Mouse (Mus musculus): ENCODE data around the gene Miga2.

The Miga2 gene

DNA sequence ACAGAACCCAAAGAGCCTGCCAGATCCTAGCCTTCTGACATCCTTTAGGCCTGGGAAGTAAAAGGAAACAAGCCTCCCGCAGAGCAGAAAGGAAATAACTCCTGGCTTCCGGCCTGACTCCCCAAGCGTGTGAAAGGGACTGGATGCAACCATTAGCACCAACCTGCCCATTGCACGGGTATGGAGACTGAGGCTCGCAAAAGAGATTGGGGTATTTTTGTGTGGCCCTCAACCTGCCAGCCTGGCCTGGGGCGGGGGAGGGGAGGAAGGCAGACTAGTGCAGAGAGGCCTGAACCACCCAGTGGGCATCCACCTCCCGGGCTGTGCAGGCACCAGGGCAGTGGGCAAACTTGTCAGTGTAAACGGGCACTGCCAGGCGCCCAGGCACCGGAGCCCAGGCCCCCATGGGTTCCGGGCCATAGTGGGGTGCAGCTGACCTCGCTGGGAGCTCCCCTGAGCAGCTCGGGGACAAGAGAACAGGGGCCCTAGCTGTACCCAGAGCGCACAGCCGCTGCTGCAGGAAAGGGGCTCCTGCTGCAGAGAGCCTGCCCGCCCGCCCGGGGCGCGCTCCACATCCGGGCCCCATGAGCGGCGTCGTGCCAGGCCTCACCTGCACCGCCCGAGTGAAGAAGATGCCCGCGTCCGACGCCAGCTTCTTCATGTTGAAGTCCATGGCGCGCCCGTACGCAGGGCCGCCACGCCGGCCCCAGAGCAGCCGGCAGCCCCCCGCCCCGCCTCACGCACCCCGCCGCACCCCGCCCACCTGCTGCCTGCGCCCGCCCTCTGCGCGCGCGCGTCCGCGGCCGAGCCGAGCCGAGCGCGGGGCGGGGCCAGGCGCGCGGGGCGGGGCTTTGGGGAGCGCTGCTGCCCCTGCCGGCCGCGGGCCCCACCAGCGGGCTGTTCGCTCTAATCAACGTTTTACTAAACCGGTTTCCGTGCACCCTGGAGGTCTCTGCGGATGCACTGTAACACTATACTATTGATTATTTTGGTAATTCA lies 5.2 kb upstream of the Miga2 start, which contains the start of gene Sh3glb2:
Gene Sh3glb2, minus strand, starts transcription at position 805 of the 999 bp plus-strand sequence.
- DNase-seq: peak; percentile 89 to 93

DNA sequence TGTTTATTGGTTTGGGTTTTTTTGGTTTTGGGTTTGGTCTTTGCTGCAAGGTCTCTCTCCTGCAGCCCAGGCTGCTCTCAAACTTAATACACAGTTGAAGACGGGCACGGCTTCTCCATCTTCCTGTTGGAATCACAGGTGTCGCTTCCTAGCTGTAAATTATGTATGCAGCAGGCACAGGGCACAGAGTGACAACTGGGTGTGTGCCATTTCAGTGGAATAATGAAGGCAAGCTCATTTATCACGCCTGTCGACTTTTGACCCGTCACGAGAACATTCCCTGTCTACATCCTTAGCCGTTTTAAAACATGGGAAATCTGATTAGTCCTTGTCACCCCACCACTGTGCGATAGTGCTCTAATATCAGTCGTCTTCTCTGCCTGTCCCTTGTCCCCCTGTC lies 3.4 kb upstream of the Miga2 start:
- no peak for DNase-seq

DNA sequence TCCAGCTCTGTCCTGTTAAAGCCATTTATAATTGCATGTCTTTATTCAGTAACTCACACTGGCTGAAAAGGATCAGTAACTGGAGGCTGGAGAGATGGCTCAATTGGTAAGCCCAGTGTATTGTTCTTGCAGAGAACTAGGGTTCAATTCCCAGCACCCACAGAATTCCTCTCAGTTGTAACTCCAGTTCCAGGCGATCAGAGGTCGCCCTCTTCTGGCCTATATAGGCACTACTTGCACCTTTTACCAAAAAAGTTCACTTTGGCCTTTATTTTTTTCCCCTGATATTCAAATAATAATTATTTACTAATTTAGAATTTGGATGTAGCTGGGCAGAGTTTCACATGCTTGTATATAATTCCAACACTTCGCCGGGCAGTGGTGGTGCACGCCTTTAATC lies 1.2 kb upstream of the Miga2 start:
- no peak for DNase-seq

- DNase-seq: no peak
Measured at GRCm38 (mm10) chr2:30365281-30366069, 1.4 kb downstream of the Miga2 start.

DNA sequence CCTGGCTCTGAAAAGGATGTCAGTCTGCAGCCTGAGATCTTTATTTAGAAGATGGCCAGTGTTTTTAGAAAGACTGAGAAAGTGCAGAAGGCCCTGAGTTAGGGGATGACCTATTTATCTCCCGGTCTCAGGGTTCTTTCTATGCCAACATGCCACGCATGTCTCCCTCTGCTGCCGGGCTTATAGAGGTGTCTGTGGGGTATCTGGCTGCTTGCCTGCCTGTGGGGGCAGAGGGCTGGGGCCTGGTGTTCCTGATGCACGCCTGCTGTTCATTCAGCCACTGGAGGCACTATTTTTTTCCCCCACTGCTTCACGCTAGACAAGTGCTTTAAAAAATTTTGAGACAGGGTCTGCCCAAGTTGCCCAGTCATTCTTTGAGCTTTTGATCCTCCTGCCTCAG lies 2.2 kb downstream of the Miga2 start:
- peak; percentile 55 to 83 for DNase-seq

DNA sequence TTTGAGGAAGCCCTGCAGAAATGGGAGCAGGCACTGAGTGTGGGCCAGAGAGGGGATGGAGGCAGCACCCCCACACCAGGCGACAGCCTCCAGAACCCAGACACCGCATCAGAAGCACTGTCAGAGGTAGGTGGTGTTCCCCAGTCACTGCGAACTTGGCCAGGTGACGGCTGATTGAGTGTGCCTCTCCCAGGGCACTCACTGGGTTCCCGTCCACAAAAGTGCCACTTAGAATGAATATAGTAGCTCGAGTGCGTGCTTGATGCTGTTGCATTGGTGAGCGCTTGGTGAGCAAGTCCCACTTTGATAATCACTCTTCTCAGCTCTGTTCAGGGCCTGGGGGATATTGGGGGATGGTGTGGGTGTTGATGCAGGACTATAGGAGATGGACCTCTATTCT lies 7.5 kb downstream of the Miga2 start:
- DNase-seq: peak in 1 of 2 experiments; percentile 69

DNA sequence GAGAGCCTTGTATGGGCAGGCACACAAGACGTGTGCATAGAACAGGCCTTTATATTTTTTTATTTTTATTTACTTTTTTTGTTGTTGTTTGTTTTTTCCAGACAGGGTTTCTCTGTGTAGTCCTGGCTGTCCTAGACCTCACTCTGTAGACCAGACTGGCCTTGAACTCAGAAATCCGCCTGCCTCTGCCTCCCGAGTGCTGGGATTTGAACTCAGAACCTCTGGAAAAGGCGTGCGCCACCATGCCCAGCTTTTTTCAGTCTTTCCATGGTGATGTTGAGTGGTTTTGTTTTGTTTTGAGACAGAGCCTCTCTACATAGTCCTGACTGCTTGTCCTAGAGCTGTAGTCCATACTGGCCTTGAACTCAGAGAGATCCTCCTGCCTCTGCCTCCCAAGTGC lies 8.7 kb downstream of the Miga2 start:
- DNase-seq: no peak

DNA sequence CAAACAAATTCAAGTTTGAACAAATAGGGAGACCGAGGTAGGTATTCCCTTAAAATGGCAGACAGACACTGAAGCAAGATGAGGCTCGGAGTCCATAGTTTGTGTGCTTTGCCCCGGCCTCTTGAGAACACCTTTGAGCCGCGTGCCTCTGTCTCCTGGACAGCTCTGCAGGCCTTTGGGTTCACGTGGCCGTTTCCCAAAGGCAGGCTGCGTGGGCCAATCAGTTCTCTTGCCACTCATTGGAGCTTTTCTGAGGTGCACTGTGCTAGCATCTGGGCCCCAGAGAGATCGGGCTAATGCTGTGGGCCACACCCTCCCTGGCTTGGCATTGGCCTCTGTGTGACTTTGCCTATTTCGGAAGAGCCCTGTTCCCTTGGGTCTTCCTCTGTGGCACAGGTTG lies 11.9 kb downstream of the Miga2 start:
- DNase-seq: no peak

- DNase-seq: no peak
Measured at GRCm38 (mm10) chr2:30377721-30378120, 13.7 kb downstream of the Miga2 start.

DNA sequence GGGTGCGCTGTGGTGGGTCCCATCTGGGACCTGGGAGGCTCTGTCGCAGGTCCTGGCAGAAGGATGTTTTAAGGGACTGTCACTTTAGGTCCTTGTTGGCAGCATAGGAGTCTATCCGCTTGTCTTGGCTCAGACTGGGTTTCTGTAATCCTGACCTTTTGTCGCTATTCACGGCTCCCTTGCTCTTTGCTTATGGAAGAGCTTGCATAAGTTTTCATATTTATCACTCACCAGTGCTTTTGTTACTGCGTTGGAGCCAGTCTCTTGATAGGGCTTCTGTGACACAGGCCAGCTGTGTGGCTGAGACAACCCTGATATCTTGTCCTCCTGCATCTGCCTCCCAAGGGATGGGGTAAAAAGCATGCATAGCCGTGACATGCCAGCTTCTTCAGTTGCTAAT lies 15.3 kb downstream of the Miga2 start:
- DNase-seq: peak in 1 of 2 experiments; percentile 62

- DNase-seq: no peak
Measured at GRCm38 (mm10) chr2:30380564-30381376, 16.7 kb downstream of the Miga2 start.

- DNase-seq: no peak
Measured at GRCm38 (mm10) chr2:30381377-30381725, 17.3 kb downstream of the Miga2 start.

- no peak for DNase-seq
Measured at GRCm38 (mm10) chr2:30384814-30385213, 20.8 kb downstream of the Miga2 start.

DNA sequence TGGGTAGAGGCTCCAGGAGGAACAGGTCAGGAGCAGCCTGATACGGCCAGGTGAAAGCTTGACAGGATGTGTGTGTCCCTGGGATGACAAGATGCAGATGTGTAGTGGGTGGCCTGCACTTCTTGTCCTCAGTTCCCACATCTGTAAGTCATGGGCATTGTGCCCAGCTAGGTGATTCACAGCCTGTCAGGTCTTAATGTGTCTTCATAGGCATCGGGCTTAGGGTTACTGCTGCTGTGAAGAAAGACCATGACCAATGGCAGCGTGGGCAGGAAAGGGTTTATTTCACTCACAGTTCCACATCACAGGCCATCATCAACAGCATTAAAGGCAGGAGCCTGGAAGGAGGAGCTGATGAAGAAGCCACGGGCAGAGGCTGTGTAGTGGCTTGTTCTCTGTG lies 21.6 kb downstream of the Miga2 start:
- DNase-seq: no peak

GRCm38 (mm10) chr2:30386913-30387312 lies 22.9 kb downstream of the Miga2 start:
- no peak for DNase-seq

DNA sequence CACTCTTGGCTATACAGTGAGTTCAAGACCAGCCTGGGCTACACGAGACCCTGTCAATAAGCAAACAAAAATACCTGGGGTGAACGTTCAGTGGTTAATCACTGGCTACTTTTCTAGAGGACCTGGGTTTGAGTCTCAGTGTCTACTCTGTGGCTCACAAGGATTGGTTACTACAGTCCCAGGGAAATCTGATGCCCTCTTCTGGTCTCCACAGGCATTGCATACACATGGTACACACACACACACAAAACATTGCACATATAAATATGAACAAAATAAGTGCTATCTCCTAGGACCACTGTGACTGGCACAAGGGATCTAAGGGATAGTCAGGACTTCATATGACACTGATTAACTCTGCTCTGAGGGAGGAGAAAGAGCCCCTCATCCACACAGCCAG lies 25.0 kb downstream of the Miga2 start:
- no peak for DNase-seq

DNA sequence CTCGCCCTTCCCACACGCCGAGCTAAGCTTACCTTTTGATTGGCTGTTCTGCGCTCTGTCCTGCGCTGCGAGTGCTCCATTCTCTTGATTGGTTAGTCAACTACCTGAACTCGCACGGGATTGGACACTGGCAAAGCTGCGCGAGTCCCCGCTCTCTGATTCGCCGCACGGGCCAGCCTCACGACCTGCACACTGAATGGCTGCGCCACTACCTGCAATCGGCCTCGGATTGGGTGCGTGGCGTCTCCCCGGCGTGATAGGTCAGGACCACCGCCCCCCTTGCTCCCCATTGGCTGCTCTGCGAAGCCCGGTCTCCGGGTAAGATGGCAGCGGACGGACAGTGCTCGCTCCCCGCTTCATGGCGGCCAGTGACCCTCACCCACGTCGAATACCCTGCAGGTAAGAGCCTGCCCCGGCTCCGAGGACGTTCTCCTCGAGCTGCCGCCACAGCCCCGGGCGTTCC lies 28.1 kb downstream of the Miga2 start, which contains the start of gene Dolpp1:
Gene Dolpp1, plus strand, starts transcription at position 141 of the 463 bp plus-strand sequence.
- peak; percentile 97 to 100 for DNase-seq

DNA sequence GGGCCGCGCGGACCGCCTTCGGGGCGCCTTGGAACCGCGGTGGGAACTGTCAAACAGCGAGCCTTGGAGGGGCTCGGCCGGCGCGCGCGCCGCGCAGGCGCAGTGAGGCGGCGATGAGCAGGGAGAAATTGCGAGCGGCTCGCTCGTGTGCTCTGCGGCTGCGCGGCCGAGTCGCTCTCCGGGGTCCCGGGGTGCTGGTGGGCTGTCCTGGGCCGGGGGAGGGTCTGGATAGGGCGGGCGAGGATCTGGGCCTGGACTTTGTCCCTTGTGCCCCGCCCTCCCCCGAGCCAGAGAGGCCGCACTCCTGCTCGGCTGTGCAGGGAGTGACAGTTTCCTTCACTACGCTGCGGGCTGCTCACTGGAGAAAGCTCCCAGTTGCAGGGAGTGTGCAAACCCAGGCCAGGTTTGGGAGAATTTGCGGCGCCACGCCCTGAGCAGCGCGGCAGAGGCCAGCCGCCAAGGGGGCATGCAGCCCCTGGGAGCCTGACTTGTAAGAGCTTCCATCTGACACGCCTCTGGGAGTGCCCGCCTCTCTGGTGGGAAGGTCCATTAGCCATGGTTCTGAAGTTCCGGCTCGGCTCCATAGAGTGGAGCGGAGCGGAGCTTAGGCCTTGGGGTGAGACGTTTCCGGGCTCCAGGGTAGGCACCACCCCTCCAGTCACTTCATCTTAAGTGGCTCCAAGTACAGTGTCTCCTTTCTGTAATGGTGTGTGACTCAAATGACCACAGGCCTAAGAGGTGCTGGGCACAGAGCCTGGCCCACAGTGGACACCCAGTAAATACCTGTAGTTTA lies 28.7 kb downstream of the Miga2 start:
- peak; percentile 82 to 92 for DNase-seq

- no peak for DNase-seq
Measured at GRCm38 (mm10) chr2:30393370-30393656, 29.3 kb downstream of the Miga2 start.

DNA sequence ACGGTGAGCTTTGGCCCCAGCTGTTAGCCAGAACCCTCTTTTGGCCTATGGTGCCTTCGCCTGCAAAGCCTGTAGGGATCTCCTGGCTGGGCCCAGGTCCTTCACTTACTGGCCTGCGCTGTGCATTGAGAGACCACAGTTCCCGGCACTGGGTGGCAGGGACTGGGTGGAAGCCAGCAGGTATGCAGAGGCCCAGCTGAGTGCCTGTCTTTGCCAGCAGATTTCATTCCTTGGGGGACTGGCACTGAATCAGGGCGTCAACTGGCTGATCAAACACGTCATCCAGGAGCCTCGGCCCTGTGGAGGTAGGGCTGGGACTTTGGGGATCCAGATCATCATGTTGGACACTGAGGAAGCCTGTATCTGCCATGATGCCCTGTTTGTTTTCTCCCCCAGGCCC lies 31.7 kb downstream of the Miga2 start:
- peak in 1 of 2 experiments; percentile 46 for DNase-seq

DNA sequence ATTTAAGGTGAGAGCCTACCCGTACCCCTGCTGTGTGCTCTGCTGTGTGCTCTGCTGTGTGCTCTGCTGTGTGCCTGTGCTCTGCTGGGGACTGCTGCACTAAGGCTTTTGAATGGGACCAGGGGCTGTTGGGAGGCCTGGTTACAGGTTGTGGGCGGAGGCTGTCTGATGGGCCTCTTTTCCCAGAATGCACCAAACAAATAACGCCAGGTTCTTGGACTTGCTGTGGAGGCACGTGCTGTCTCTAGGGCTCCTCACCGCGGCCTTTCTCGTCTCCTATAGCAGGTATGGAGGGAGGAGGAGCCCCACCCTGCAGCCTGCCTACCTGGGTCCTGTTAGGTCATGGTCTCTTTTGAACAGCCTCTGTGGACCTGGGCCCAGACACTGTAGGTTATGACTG lies 32.2 kb downstream of the Miga2 start:
- no peak for DNase-seq

DNA sequence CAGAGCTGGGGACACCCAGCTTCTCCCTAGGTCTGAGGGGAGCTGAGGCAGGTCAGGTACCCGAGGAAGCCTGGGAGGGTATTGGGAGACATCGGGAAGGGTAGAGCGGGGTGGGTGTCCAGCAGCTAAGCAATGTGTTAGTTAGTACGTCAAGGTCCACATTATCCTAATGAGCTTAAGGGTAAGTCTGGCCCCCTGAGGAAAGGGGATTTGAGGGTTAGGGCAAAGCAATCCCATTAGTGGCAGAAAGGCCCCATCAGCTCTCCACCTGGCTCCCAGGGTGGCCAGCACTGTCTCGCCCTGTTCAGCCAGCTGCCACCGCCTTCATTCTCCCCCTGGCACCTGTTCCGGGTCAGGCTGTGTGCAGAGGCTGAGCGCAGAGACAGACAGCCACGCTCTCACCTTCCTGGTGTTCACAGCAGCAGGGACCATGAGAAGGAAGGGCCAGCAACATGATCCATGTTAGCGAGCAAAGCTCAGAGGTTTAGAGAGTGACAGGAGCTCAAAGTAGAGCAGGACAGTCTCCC lies 34.0 kb downstream of the Miga2 start:
- DNase-seq: no peak
